18 mouse cellular contexts compared by ENCODE assay signal in genomic region chr2:64065511-64065910, GRCm38 (mm10). TPM values are rescaled to one million over a fixed set of nuclear protein-coding genes. Genes with fewer than 3 reads are reported as not detected.
"Had no signal": no experiment of that assay in that cellular context is flagged by ENCODE, and none has a peak within 500 bp of the region (broad histone marks: within the 10 kb centered on the region; RNA-seq: fewer than 3 reads in every experiment).

No protein-coding gene starts in this region.

- ATAC-seq: intestine, postnatal 0 days; liver, postnatal 0 days had no signal

- H3K4me3 ChIP-seq: layer of hippocampus, adult 2 months; limb, embryonic 12.5 days; liver, embryonic 13.5 days; lung, embryonic 15.5 days; megakaryocyte, embryonic 14.5 days; myocyte; neural tube, embryonic 15.5 days had no signal

- H3K36me3 ChIP-seq: limb, embryonic 12.5 days; liver, embryonic 13.5 days; lung, embryonic 15.5 days; neural tube, embryonic 15.5 days had no signal

- H3K9me3 ChIP-seq: limb, embryonic 12.5 days; liver, embryonic 13.5 days; lung, embryonic 15.5 days; megakaryocyte, embryonic 14.5 days; neural tube, embryonic 15.5 days had no signal

- H3K4me2 ChIP-seq: limb, embryonic 12.5 days; liver, embryonic 13.5 days; lung, embryonic 15.5 days; neural tube, embryonic 15.5 days had no signal

- H3K27ac ChIP-seq: layer of hippocampus, adult 2 months; limb, embryonic 12.5 days; liver, embryonic 13.5 days; lung, embryonic 15.5 days; macrophage; neural tube, embryonic 15.5 days had no signal

- DNase-seq: kidney, adult 8-10 months; kidney, postnatal 36 days; liver; liver, embryonic 13.5 days; liver, postnatal 0 days; lung, postnatal 14 days; right cerebral cortex, postnatal 4 days; spleen, adult 18-20 months; thymus, adult 18-20 months; thymus, postnatal 14 days had no signal

- H3K27me3 ChIP-seq: limb, embryonic 12.5 days; liver, embryonic 13.5 days; lung, embryonic 15.5 days; megakaryocyte, embryonic 14.5 days; neural tube, embryonic 15.5 days had no signal

- H3K4me1 ChIP-seq: liver, embryonic 13.5 days; lung, embryonic 15.5 days; megakaryocyte, embryonic 14.5 days; neural tube, embryonic 15.5 days had no signal

- H3K9ac ChIP-seq: limb, embryonic 12.5 days; liver, embryonic 13.5 days; liver, postnatal 0 days; lung, embryonic 15.5 days; neural tube, embryonic 15.5 days had no signal

RNA-seq across cellular contexts. Expression of gene Fign, which starts 32.3 kb away (rescaled TPM):
- polyA plus RNA-seq: macrophage had no signal
